Mouse (Mus musculus): Measurements from ENCODE around the gene Trim15. TPM values are rescaled to one million over a fixed set of nuclear protein-coding genes. Genes with fewer than 3 reads are reported as not detected.
"Not testable (repeated sequence)": the region's sequence is repeated elsewhere in the genome, so short reads cannot be mapped to it uniquely, and the experiment has no call there.

The Trim15 gene
- polyA plus RNA-seq, 1 experiment from 2014 or later, result 0.61 TPM

DNA sequence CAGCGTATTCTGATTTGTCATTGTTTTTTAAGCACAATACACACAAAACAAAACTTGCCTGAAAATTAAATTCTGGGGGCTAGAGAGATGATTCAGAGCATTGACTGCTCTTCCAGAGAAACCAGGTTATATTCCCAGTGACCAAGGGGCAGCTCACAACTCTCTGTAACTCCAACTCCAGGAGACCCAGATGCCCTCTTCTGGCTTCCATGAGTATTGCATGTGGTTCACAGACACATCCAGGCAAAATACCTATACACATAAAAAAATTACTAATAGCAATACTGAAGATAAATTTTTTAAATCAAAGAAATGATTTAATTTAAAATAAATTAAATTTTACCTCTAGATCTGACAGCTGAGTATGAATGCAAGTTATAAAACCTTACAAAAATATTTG, 29.6 kb upstream of the Trim15 start:
- Histone ChIP-seq H3K36me3 (no peaks in the 10 kb centered on the region), H3K4me2 (no peak overlapping the region), H3K9ac (no peak overlapping the region), H3K27ac (replicated peaks) (no peak overlapping the region), H3K9me3 (no peaks in the 10 kb centered on the region), H3K4me1 (replicated peaks) (no peaks in the 10 kb centered on the region), H3K4me3 (no peak overlapping the region), H3K27me3 (no peaks in the 10 kb centered on the region; the same call in 1 of the 2 replicates)
- WGBS, result 77% methylated on average over 1 of the region's 1 CpGs
- ATAC-seq (ENCODE audit: low read depth), result no peak

DNA sequence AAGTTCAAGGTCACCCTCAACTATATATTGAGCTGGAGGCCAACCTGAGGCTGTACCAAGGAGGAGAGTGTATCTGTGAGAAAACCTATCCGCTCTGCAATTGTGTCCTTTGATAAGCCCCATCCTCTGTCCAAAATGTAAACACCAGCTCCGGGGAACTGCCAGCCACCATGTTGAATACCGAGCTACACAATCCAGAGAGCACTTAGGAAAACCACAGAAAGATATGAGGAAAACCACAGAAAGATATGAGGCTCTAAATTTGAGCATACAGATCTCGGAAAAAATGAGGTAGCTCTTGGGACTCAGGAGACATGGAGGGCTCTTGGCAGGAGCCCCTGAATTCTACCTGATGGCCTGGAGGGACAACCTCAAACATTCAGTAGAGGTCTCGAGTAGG, 26.4 kb upstream of the Trim15 start:
- WGBS, result 83% methylated on average over 5 of the region's 5 CpGs
- no peaks in the 10 kb centered on the region; the same call in none of the 2 replicates for H3K27me3 ChIP-seq
- H3K9ac ChIP-seq, result no peak overlapping the region
- H3K27ac ChIP-seq (replicated peaks), result no peak overlapping the region
- ATAC-seq (ENCODE audit: low read depth), result no peak
- no peaks in the 10 kb centered on the region for H3K9me3 ChIP-seq
- no peaks in the 10 kb centered on the region for H3K36me3 ChIP-seq
- no peak overlapping the region for H3K4me3 ChIP-seq
- no peak overlapping the region for H3K4me2 ChIP-seq
- H3K4me1 ChIP-seq (replicated peaks), result no peaks in the 10 kb centered on the region

DNA sequence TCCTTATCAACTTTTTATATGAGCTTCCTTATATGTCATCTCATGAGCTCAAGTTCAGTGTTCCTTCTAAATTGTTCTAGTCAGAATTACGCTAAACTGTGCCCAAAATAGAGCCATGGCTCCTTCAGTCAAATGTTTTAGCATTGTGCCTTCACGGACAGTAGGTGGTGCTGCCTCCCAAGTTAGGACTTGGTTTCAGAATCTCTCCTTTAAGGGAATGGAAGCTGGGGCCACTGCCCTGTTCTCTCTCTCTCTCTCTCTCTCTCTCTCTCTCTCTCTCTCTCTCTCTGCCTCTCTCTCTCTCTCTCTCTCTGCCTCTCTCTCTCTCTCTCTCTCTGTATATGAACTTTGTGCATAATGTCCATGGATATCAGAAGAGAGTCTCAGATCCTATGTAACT, 25.4 kb upstream of the Trim15 start:
- Histone ChIP-seq H3K4me3 (no peak overlapping the region), H3K9ac (no peak overlapping the region), H3K9me3 (no peaks in the 10 kb centered on the region), H3K27me3 (no peaks in the 10 kb centered on the region; the same call in none of the 2 replicates), H3K4me2 (no peak overlapping the region), H3K4me1 (replicated peaks) (no peaks in the 10 kb centered on the region), H3K36me3 (no peaks in the 10 kb centered on the region), H3K27ac (replicated peaks) (no peak overlapping the region)
- peak; percentile 47; the same call in 1 of the 2 replicates for ATAC-seq (ENCODE audit: low read depth)
- 16% methylated on average over 2 of the region's 2 CpGs for WGBS

DNA sequence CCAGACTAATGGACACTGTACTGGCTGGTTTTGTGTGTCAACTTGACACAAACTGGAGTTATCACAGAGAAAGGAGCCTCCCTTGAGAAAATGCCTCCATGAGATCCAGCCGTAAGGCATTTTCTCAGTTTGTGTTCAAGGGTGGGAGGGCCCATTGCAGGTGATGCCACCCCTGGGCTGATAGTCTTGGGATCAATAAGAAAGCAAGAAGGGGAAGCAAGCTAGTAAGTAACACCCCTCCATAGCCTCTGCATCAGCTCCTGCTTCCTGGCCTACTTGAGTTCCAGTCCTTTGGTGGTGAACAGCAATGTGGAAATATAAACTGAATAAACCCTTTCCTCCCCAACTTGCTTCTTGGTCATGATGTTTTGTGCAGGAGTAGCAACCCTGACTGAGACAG, 24.5 kb upstream of the Trim15 start:
- not testable (repeated sequence) for H3K27me3 ChIP-seq; H3K4me1 ChIP-seq (replicated peaks); H3K4me3 ChIP-seq; H3K9ac ChIP-seq; H3K9me3 ChIP-seq; H3K36me3 ChIP-seq; H3K27ac ChIP-seq (replicated peaks); ATAC-seq (ENCODE audit: low read depth); H3K4me2 ChIP-seq
- 94% methylated on average over 1 of the region's 1 CpGs for WGBS

DNA sequence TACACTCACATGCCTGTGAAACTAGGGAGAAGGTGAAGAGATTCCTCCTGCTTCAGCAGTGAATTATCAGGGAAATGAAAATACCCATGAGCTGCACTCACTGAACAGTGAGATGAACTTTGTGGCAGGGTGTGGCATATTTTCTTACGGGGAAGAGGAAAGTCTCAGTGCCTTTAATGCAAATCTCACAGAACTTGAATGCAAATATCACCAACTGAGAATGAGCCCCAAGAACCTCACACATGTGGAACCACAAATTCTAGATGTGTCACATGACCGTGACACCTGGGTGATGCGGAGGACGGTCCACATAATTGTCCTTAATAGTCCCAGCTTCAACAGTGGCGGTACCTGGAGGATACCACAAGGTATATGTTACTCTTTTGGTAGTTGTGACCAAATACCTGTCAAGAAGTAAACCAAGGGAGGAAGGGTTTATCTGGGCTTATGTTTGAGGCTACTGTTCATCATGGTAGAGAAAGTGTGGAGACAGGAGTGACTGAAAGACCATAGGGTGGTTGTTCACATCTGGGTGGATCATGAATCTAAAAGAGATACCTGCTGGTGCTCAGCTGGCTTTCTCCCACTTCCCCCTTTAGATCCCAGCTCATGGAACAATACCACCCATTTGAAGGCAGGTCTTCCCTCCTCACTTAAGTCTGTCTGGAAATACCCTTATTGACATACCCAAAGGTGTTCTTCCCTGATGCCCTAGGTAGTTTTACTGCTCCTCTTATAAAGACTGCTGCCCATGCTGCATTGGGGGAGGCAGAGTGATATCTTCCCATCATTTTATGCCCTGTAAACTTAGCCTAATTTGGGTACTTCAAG, 23.3 kb upstream of the Trim15 start, which contains the start of gene Trim40:
Gene Trim40 (minus strand): TSS at position 51 of the 831 bp plus-strand sequence.
- Histone ChIP-seq H3K27ac (replicated peaks) (no peak within 1 kb of the TSS), H3K4me1 (replicated peaks) (no peaks in the 10 kb centered on the region), H3K9me3 (no peaks in the 10 kb centered on the region), H3K4me2 (no peak within 1 kb of the TSS), H3K27me3 (no peaks in the 10 kb centered on the region; the same call in none of the 2 replicates), H3K9ac (no peak within 1 kb of the TSS), H3K36me3 (no peaks in the 10 kb centered on the region), H3K4me3 (no peak within 1 kb of the TSS)
- no peak for ATAC-seq (ENCODE audit: low read depth)
- 87% methylated on average over 5 of the region's 5 CpGs for WGBS

DNA sequence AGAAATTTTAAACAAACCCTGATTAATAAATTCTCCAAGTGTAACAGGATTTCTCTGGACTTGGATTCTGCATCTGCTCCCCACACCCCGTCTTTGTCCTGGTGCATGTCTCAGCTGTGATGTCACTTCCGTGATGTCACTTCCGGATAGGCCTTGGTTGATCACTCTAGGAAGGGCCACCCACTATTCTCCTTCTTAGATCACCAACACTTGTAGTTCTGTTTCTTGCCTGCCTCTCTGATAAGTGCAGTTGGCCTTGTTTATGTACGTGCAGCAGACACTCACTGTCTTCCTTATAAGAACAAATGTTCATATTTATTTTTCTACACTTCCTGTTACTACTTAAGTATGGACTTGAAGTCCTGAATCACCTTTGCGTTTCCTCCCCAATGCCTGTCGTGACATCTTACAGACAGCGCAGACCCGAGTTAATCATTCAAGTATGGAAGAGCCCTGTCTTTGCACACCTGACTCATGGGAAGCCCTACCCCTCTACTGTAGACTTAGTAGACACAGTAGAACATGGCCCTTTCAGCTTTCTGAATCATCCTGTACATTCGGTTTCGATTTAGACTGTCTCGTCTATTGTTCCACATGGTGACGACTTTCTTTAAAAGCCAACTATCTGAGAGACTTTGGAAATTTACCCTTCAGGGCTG, 18.3 kb upstream of the Trim15 start:
- WGBS, result 93% methylated on average over 12 of the region's 12 CpGs
- ATAC-seq (ENCODE audit: low read depth), result no peak
- H3K27me3 ChIP-seq, result no peaks in the 10 kb centered on the region; the same call in 1 of the 2 replicates
- no peak overlapping the region for H3K4me2 ChIP-seq
- no peak overlapping the region for H3K27ac ChIP-seq (replicated peaks)
- H3K4me3 ChIP-seq, result no peak overlapping the region
- H3K36me3 ChIP-seq, result no peaks in the 10 kb centered on the region
- H3K9me3 ChIP-seq, result no peaks in the 10 kb centered on the region
- no peaks in the 10 kb centered on the region for H3K4me1 ChIP-seq (replicated peaks)
- no peak overlapping the region for H3K9ac ChIP-seq

DNA sequence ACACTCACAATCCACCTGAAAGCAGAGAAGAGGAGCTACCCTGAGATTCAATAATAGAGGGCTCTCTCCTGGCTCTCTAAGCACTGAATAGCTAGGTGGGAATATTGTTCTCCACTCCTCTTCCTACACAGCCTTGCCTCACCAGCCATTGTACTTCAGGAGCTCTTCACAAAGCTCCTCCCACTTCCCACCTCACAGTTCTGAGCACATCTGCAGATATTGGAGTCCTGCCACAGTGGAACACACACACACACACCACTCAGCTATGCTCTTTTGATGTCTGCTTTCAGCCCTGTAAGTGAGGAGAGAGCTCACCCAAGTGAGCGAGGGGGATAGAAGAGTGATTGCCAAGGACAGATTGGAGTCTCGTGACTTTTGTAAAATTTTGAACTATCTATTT, 16.3 kb upstream of the Trim15 start:
- Histone ChIP-seq H3K27me3 (no peaks in the 10 kb centered on the region), H3K4me3 (no peak overlapping the region), H3K4me1 (replicated peaks) (no peaks in the 10 kb centered on the region), H3K9ac (no peak overlapping the region), H3K4me2 (no peak overlapping the region), H3K9me3 (no peaks in the 10 kb centered on the region), H3K36me3 (no peaks in the 10 kb centered on the region), H3K27ac (replicated peaks) (no peak overlapping the region)
- 88% methylated on average over 2 of the region's 2 CpGs for WGBS
- ATAC-seq (ENCODE audit: low read depth), result no peak

DNA sequence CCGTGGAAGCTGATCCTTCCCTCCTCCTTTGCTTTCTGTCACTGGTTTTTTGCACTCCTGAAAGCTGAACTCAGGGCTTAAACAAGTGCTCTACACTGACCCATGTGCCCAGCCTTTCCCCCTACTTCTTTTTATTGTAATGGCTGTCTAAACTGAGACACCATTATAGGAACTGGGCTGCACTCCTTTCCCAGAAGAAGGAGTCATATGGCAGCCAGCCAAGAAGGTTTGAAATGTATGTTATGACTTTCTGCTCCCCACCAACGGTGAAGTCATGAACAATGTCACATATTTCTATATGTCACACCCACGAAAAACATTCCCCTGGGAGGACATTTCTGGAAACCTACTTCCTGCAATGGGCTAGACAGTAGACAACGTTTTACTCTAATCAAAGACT, 7.6 kb upstream of the Trim15 start:
- Histone ChIP-seq H3K4me3 (no peak overlapping the region), H3K4me2 (no peak overlapping the region), H3K36me3 (no peaks in the 10 kb centered on the region), H3K9me3 (no peaks in the 10 kb centered on the region), H3K27me3 (no peaks in the 10 kb centered on the region), H3K9ac (no peak overlapping the region), H3K4me1 (replicated peaks) (no peaks in the 10 kb centered on the region), H3K27ac (replicated peaks) (no peak overlapping the region)
- no peak for ATAC-seq (ENCODE audit: low read depth)
- 66% methylated on average over 4 of the region's 4 CpGs for WGBS

DNA sequence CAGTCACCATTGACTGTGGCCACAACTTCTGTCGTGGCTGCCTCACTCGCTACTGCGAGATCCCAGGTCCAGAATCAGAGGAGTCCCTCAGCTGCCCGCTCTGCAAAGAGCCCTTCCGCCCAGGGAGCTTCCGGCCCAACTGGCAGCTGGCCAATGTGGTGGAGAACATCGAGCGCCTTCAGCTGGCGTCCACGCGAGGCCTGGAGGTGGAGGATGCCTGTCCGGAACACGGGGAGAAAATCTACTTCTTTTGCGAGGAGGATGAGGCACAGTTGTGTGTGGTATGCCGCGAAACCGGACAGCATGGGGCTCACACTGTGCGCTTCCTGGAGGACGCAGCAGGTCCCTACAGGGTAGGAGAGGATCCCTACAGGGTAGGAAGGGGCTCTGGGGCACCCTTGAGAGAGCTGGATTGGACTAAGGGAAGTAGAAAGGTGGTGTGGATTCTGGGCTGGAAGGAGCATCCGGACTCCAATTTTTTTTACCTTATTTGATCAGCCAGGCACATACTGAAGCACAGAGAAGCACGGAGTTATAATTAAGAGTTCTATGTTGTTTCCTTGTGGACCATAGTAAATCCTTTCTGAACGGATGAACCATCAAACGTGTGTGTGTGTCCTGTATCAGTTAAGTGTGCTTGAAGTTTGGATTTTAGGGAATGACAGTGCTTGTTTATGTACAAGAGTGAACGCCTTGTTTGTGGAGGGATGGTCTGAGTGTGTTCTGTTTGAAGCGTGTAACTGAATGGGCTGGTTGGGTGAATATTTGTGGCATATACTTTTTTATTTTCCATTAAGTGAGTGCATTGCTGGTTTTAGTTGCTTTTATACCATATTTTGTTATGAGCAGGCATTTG, 3.2 kb upstream of the Trim15 start:
- Histone ChIP-seq H3K9ac (no peak overlapping the region), H3K9me3 (no peaks in the 10 kb centered on the region), H3K27me3 (peaks cover 20% of the 10 kb centered on the region), H3K4me3 (no peak overlapping the region), H3K36me3 (no peaks in the 10 kb centered on the region), H3K4me2 (no peak overlapping the region), H3K4me1 (replicated peaks) (0 out of 2 replicates have a peak, but pooled peaks cover 7% of the 10 kb centered on the region), H3K27ac (replicated peaks) (no peak overlapping the region)
- WGBS, result 80% methylated on average over 25 of the region's 25 CpGs
- no peak for ATAC-seq (ENCODE audit: low read depth)

DNA sequence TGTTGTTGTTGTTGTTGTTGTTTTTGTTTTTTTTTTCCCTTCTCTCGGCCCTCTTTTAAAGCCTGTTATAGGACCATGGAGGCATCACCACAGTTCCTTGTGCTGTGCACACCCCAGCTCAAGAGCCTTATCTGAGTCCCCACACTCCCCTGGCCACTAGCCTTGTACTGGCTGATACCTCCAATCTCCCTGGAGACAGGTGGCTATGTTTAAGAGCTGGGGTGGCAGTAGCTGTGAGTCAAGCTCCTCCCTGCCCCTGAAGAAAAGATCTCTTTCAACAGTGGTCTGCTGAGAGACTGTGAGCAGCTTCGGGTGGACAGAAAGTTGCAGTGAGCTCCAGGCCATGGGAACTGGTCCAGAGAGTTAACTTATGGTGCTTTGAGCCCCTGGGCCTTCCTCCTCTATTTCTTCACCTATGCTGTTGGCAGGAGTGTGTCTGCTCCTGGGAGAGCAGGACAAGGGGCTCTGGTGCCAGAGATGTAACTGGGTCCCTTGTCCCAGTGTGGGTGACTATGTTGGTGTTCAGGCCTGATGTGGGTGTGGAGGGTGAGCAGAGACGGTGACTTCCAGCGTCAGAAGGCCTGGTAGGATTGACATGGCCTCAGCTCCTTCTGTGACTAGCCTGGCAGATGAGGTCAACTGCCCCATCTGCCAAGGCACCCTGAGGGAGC, 2.4 kb upstream of the Trim15 start, which contains the start of gene Trim10:
Gene Trim10 (plus strand): TSS at position 291 of the 671 bp plus-strand sequence.
- Histone ChIP-seq H3K9ac (no peak within 1 kb of the TSS), H3K27ac (replicated peaks) (no peak within 1 kb of the TSS), H3K36me3 (no peaks in the 10 kb centered on the region), H3K4me3 (no peak within 1 kb of the TSS), H3K4me2 (no peak within 1 kb of the TSS), H3K27me3 (peaks cover 24% of the 10 kb centered on the region), H3K4me1 (replicated peaks) (0 out of 2 replicates have a peak, but pooled peaks cover 7% of the 10 kb centered on the region), H3K9me3 (no peaks in the 10 kb centered on the region)
- no peak for ATAC-seq (ENCODE audit: low read depth)
- WGBS, result 83% methylated on average over 4 of the region's 4 CpGs

DNA sequence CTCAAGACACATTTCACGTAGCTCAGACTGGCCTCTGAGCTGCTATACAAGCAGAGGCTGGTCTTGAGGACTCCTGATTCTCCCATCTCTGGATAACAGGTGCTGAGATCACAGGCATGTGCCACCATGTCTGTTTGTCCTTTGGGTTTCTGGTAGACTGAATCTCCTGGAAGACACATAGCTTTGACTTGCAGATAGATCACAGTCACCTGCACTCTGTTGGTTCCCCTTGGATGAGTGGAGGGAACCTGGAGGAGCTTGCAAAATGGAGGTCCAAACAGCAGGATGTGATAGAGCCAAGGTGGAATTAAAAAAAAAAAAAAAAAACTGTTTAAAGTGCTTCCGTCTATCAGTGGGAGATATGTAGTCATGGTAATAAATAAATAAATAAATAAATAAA, 1.8 kb upstream of the Trim15 start:
- no peaks in the 10 kb centered on the region for H3K9me3 ChIP-seq
- H3K27me3 ChIP-seq, result peaks cover 24% of the 10 kb centered on the region
- no peak overlapping the region for H3K4me3 ChIP-seq
- ATAC-seq (ENCODE audit: low read depth), result no peak
- H3K36me3 ChIP-seq, result no peaks in the 10 kb centered on the region
- H3K27ac ChIP-seq (replicated peaks), result no peak overlapping the region
- H3K9ac ChIP-seq, result no peak overlapping the region
- 0 out of 2 replicates have a peak, but pooled peaks cover 7% of the 10 kb centered on the region for H3K4me1 ChIP-seq (replicated peaks)
- 83% methylated on average over 2 of the region's 2 CpGs for WGBS
- H3K4me2 ChIP-seq, result no peak overlapping the region

All from neural tube, embryonic 13.5 days (tissue).